Mouse (Mus musculus) MEL (cell line): Measurements from ENCODE around the gene Ncoa3. TPM values are rescaled to one million over a fixed set of nuclear protein-coding genes. Genes with fewer than 3 reads are reported as not detected.

ENCODE experiments used
- DNase-seq: peaks from one replicate; pipeline ENCODE4 v3.0.0; 2011; ENCODE audit warnings: low read depth, low spot score
- H3K27ac ChIP-seq: 2 replicates; pipeline ENCODE4 v1.5.1; 2012; ENCODE audit warnings: low read depth, mild to moderate bottlenecking, control low read depth, low read length, moderate library complexity; ENCODE audit not compliant: control insufficient read depth
- H3K27me3 ChIP-seq, 2 experiments: fragments of 150-350 bp in 1 of 2; sonication (generic) in 1 of 2; 2 replicates each; pipeline ENCODE4 v1.6.1; 2012; ENCODE audit warnings: low read length in 2 of 2, mild to moderate bottlenecking in 2 of 2, improper control_type of control experiment in 1 of 2, moderate library complexity in 1 of 2; ENCODE audit not compliant: insufficient read depth in 2 of 2, control insufficient read depth in 1 of 2
- H3K36me3 ChIP-seq, 2 experiments: 2 replicates each; pipeline ENCODE4 v1.6.1; 2012 to 2014; ENCODE audit warnings: low read length in 2 of 2, improper control_type of control experiment in 1 of 2, inconsistent platforms in 1 of 2, mild to moderate bottlenecking in 1 of 2; ENCODE audit not compliant: insufficient read depth in 2 of 2, control insufficient read depth in 1 of 2
- H3K4me1 ChIP-seq, 2 experiments: fragments of 150-350 bp in 1 of 2; sonication (generic) in 1 of 2; 2 replicates each; pipeline ENCODE4 v1.6.1; 2012; ENCODE audit warnings: low read length in 2 of 2, improper control_type of control experiment in 1 of 2, mild to moderate bottlenecking in 1 of 2; ENCODE audit not compliant: insufficient read depth in 2 of 2, control insufficient read depth in 1 of 2
- H3K4me3 ChIP-seq, 2 experiments: fragments of 150-350 bp in 1 of 2; sonication (generic) in 1 of 2; 2 replicates each; pipeline ENCODE4 v1.5.1; 2012; ENCODE audit warnings: low read depth in 2 of 2, low read length in 2 of 2, mild to moderate bottlenecking in 2 of 2, moderate library complexity in 2 of 2, control low read depth in 1 of 2, improper control_type of control experiment in 1 of 2; ENCODE audit not compliant: control insufficient read depth in 1 of 2, insufficient read depth in 1 of 2
- H3K79me2 ChIP-seq: 2 replicates; pipeline ENCODE4 v1.6.1; 2012; ENCODE audit warnings: mild to moderate bottlenecking, low read length, moderate library complexity; ENCODE audit not compliant: control insufficient read depth, poor library complexity, insufficient read depth
- H3K9ac ChIP-seq: 2 replicates; pipeline ENCODE4 v1.6.1; 2012; ENCODE audit warnings: low read depth, mild to moderate bottlenecking, control low read depth, low read length, moderate library complexity; ENCODE audit not compliant: control insufficient read depth, poor library complexity, severe bottlenecking
- H3K9me3 ChIP-seq: fragments of 150-350 bp; sonication (generic); replicated peaks from 2 replicates; pipeline ENCODE4 v1.6.1; 2012; ENCODE audit warnings: mild to moderate bottlenecking, low read length, improper control_type of control experiment, moderate library complexity; ENCODE audit not compliant: insufficient read depth
- CHD1 ChIP-seq: IDR thresholded peaks from 2 replicates; pipeline ENCODE4 v1.6.1; 2012; ENCODE audit warnings: low read depth, mild to moderate bottlenecking, inconsistent platforms, low read length, improper control_type of control experiment
- CHD2 ChIP-seq: IDR thresholded peaks from 2 replicates; pipeline ENCODE4 v1.6.1; 2011; ENCODE audit warnings: low read length, improper control_type of control experiment
- CTCF ChIP-seq, 3 experiments: IDR thresholded peaks in 2 of 3; conservative IDR thresholded peaks in 1 of 3; 2 replicates each; pipeline ENCODE4 v1.5.1; 2011 to 2012; ENCODE audit warnings: low read length in 3 of 3, low read depth in 2 of 3, mild to moderate bottlenecking in 2 of 3, improper control_type of control experiment in 1 of 3, inconsistent platforms in 1 of 3, mixed read lengths in 1 of 3, moderate library complexity in 1 of 3; ENCODE audit not compliant: control insufficient read depth in 1 of 3, insufficient read depth in 1 of 3, poor library complexity in 1 of 3, severe bottlenecking in 1 of 3
- E2F4 ChIP-seq: IDR thresholded peaks from 2 replicates; pipeline ENCODE4 v1.6.1; 2011; ENCODE audit warnings: low read depth, low read length, improper control_type of control experiment, borderline replicate concordance
- ETS1 ChIP-seq: IDR thresholded peaks from 2 replicates; pipeline ENCODE4 v1.6.1; 2012; ENCODE audit warnings: low read depth, mild to moderate bottlenecking, inconsistent platforms, low read length, improper control_type of control experiment, moderate library complexity
- GABPA ChIP-seq: IDR thresholded peaks from 2 replicates; pipeline ENCODE4 v1.6.1; 2012; ENCODE audit warnings: low read depth, mild to moderate bottlenecking, inconsistent platforms, low read length, improper control_type of control experiment, moderate library complexity
- GATA1 ChIP-seq: IDR thresholded peaks from 2 replicates; pipeline ENCODE4 v1.6.1; 2011; ENCODE audit warnings: low read depth, low read length, improper control_type of control experiment
- HCFC1 ChIP-seq: IDR thresholded peaks from 2 replicates; pipeline ENCODE4 v1.6.1; 2012; ENCODE audit warnings: low read depth, mild to moderate bottlenecking, inconsistent platforms, low read length, improper control_type of control experiment, moderate library complexity
- JUND ChIP-seq: IDR thresholded peaks from 2 replicates; pipeline ENCODE4 v1.6.1; 2011; ENCODE audit warnings: low read depth, mild to moderate bottlenecking, improper control_type of control experiment, low read length
- KAT2A ChIP-seq: conservative IDR thresholded peaks from 2 replicates; pipeline ENCODE4 v1.6.1; 2012; ENCODE audit warnings: low read depth, low read length, improper control_type of control experiment, inconsistent platforms
- MAFK ChIP-seq: IDR thresholded peaks from 2 replicates; pipeline ENCODE4 v1.6.1; 2011; ENCODE audit warnings: low read depth, mild to moderate bottlenecking, low read length, improper control_type of control experiment, borderline replicate concordance
- MAX ChIP-seq: IDR thresholded peaks from 2 replicates; pipeline ENCODE4 v1.6.1; 2011; ENCODE audit warnings: low read length, improper control_type of control experiment
- MAZ ChIP-seq: IDR thresholded peaks from 2 replicates; pipeline ENCODE4 v1.6.1; 2012; ENCODE audit warnings: low read depth, mild to moderate bottlenecking, inconsistent platforms, low read length, improper control_type of control experiment
- MYC ChIP-seq: IDR thresholded peaks from 2 replicates; pipeline ENCODE4 v1.6.1; 2011; ENCODE audit warnings: low read depth, mild to moderate bottlenecking, low read length, improper control_type of control experiment, moderate library complexity
- NRF1 ChIP-seq: IDR thresholded peaks from 2 replicates; pipeline ENCODE4 v1.6.1; 2014; ENCODE audit warnings: low read depth, mild to moderate bottlenecking, inconsistent platforms, low read length, improper control_type of control experiment, moderate library complexity; ENCODE audit not compliant: poor library complexity, insufficient read depth, severe bottlenecking
- POLR2AphosphoS2 ChIP-seq: IDR thresholded peaks from 2 replicates; pipeline ENCODE4 v1.6.1; 2011; ENCODE audit warnings: low read length, improper control_type of control experiment
- POLR2AphosphoS5 ChIP-seq: IDR thresholded peaks from 2 replicates; pipeline ENCODE4 v1.6.1; 2012; ENCODE audit warnings: low read depth, borderline replicate concordance, mild to moderate bottlenecking, inconsistent platforms, low read length, moderate library complexity, mixed read lengths
- RAD21 ChIP-seq: IDR thresholded peaks from 2 replicates; pipeline ENCODE4 v1.6.1; 2011; ENCODE audit warnings: mild to moderate bottlenecking, low read depth, low read length, improper control_type of control experiment
- RCOR1 ChIP-seq: IDR thresholded peaks from 2 replicates; pipeline ENCODE4 v1.6.1; 2012; ENCODE audit warnings: low read depth, mild to moderate bottlenecking, inconsistent platforms, low read length, improper control_type of control experiment
- TAL1 ChIP-seq: IDR thresholded peaks from 2 replicates; pipeline ENCODE4 v1.6.1; 2012; ENCODE audit warnings: mild to moderate bottlenecking, inconsistent platforms, low read length, moderate library complexity, mixed read lengths
- TBP ChIP-seq: IDR thresholded peaks from 2 replicates; pipeline ENCODE4 v1.8.0; 2011; ENCODE audit warnings: low read depth, low read length, improper control_type of control experiment
- TCF12 ChIP-seq: IDR thresholded peaks from 2 replicates; pipeline ENCODE4 v1.6.1; 2014; ENCODE audit warnings: low read depth, mild to moderate bottlenecking, inconsistent platforms, low read length, improper control_type of control experiment, moderate library complexity
- USF2 ChIP-seq, 2 experiments: IDR thresholded peaks; 2 replicates each; pipeline ENCODE4 v1.6.1; 2011 to 2012; ENCODE audit warnings: improper control_type of control experiment in 2 of 2, low read length in 2 of 2, borderline replicate concordance in 1 of 2, inconsistent platforms in 1 of 2, low read depth in 1 of 2, mild to moderate bottlenecking in 1 of 2; ENCODE audit not compliant: insufficient read depth in 1 of 2
- ZKSCAN1 ChIP-seq: IDR thresholded peaks from 2 replicates; pipeline ENCODE4 v1.6.1; 2012; ENCODE audit warnings: low read depth, mild to moderate bottlenecking, inconsistent platforms, low read length, improper control_type of control experiment, moderate library complexity
- polyA plus RNA-seq, 2 experiments: library from polyadenylated mRNA; stranded (reverse) in 1 of 2; unstranded in 1 of 2; fragments of >175 nt in 1 of 2; fragments of >200 nt in 1 of 2; gene quantifications; 2 replicates each; pipeline versions ENCODE4 v1.2.1 to v1.2.4; 2012; ENCODE audit warnings: low replicate concordance in 2 of 2, low read depth in 1 of 2; ENCODE audit not compliant: insufficient read length in 2 of 2, insufficient read depth in 1 of 2, missing spikeins in 1 of 2
- total RNA-seq: library from RNA; depleted of rRNA; stranded (reverse); fragments of 300-350 nt; gene quantifications from 2 replicates; pipeline ENCODE4 v1.2.3, GENCODE M21; 2012

The Ncoa3 gene
- total and polyA plus RNA-seq, 3 experiments = 5.7 to 19.8 (median 10.3) TPM

GRCm38 (mm10) chr2:166091599-166091998, 99.2 kb downstream of the Ncoa3 start:
- Histone ChIP-seq H3K9me3 (no peaks in the 10 kb centered on the region), H3K4me3 (no peak overlapping the region), H3K36me3 (no peaks in the 10 kb centered on the region), H3K79me2 (no peaks in the 10 kb centered on the region), H3K4me1 (no peaks in the 10 kb centered on the region), H3K27ac (no peak overlapping the region), H3K9ac (no peak overlapping the region), H3K27me3 (no peaks in the 10 kb centered on the region)
- no peak for DNase-seq
- no peak for TF ChIP-seq CTCF (IDR thresholded peaks at IDR 0.05 in 2 of 3, conservative IDR thresholded peaks at IDR 0.05 in 1 of 3; ENCODE audit: control insufficient read depth in 1 of 3, insufficient read depth in 1 of 3, low read depth in 2 of 3, low read length in 3 of 3, poor library complexity in 1 of 3, severe bottlenecking in 1 of 3)
- no peak for TF ChIP-seq HCFC1
- no peak for TF ChIP-seq GATA1
- no peak for TF ChIP-seq NRF1
- no peak for TF ChIP-seq GABPA
- TF ChIP-seq ETS1 = no peak
- TF ChIP-seq TCF12 = no peak
- TF ChIP-seq TBP = no peak
- no peak for TF ChIP-seq MAZ
- TF ChIP-seq ZKSCAN1 = no peak

GRCm38 (mm10) chr2:166092412-166092811, 100.0 kb downstream of the Ncoa3 start:
- no peak overlapping the region for H3K4me3 ChIP-seq
- no peaks in the 10 kb centered on the region for H3K27me3 ChIP-seq
- no peaks in the 10 kb centered on the region for H3K36me3 ChIP-seq
- DNase-seq = no peak
- TF ChIP-seq POLR2AphosphoS5 (no peak), RAD21 (no peak), MYC (no peak), CHD1 (no peak), RCOR1 (no peak), TAL1 (no peak), TCF12 (no peak), GATA1 (no peak)
- H3K79me2 ChIP-seq = no peaks in the 10 kb centered on the region
- no peak overlapping the region for H3K9ac ChIP-seq
- no peak overlapping the region for H3K27ac ChIP-seq
- H3K9me3 ChIP-seq = no peaks in the 10 kb centered on the region
- H3K4me1 ChIP-seq = no peaks in the 10 kb centered on the region

- Histone ChIP-seq H3K9ac (no peak overlapping the region), H3K36me3 (no peaks in the 10 kb centered on the region), H3K79me2 (no peaks in the 10 kb centered on the region)
- DNase-seq = no peak
- TF ChIP-seq USF2 (IDR thresholded peaks at IDR 0.05; ENCODE audit: borderline replicate concordance in 1 of 2, insufficient read depth in 1 of 2, low read depth in 1 of 2, low read length in 2 of 2) = no peak
- no peak for TF ChIP-seq TBP
- TF ChIP-seq JUND = no peak
- no peak for TF ChIP-seq TCF12
- no peak for TF ChIP-seq POLR2AphosphoS2
- TF ChIP-seq MAX = no peak
- no peak for TF ChIP-seq KAT2A
- TF ChIP-seq MAFK = no peak
- no peak for TF ChIP-seq CHD1
- no peak for TF ChIP-seq CHD2
- TF ChIP-seq NRF1 = no peak
- TF ChIP-seq E2F4 = no peak
- TF ChIP-seq RCOR1 = no peak
- TF ChIP-seq, all 39 proteins: peak for 0
- no peak overlapping the region for H3K4me3 ChIP-seq
- no peaks in the 10 kb centered on the region for H3K9me3 ChIP-seq
- no peaks in the 10 kb centered on the region for H3K4me1 ChIP-seq
- no peak overlapping the region for H3K27ac ChIP-seq
- no peaks in the 10 kb centered on the region for H3K27me3 ChIP-seq
Observed at GRCm38 (mm10) chr2:166096300-166096699, 103.9 kb downstream of the Ncoa3 start.
